1 mouse cellular context compared by ENCODE assay signal in the genomic region with DNA sequence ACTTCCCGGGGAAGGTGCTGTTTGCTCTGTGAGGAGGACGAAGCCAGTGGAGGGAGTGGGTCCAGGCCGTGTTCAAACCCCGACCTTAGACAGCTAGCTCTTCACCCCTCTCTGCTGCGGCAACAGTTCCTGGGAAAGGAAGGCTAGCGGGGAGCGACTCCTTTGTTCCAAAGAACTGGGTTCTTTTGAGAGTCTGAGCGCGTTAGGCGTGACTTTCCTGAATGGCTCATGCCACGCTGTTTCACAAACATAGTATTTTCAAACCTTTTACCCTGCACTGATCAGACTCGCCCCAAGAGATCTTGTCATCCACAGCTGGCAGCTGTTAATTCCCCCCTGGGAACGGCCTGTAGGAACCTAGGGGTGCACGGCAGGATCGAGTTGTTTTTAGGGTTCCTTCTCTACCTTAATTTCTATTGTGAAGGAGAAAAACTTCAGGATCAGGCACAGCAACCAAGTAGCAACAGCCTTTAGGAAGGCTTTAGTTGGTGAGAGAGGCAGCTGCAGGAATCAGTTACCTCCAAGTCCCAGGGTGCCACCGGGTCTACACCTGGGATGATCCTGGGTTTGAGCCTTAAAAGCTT.
TF ChIP-seq lines count a peak whose summit lies in the region.

No protein-coding gene starts in this region.

TF ChIP-seq in MEL, 35 proteins besides CTCF, POLR2A, EP300 and RAD21 (continued from another document):
- TF ChIP-seq MXI1 (IDR thresholded peaks at IDR 0.05; ENCODE audit: low read depth, low read length): no peak
- no peak for TF ChIP-seq NRF1 (IDR thresholded peaks at IDR 0.05; ENCODE audit: insufficient read depth, low read depth, low read length, poor library complexity, severe bottlenecking)
- no peak for TF ChIP-seq POLR2AphosphoS5 (IDR thresholded peaks at IDR 0.05; ENCODE audit: borderline replicate concordance, low read depth, low read length)
- TF ChIP-seq UBTF (IDR thresholded peaks at IDR 0.05; ENCODE audit: borderline replicate concordance, insufficient read depth, low read depth, low read length): no peak
TF ChIP-seq in MEL: peak in this region for 0.
